ENCODE assay signal across 10 mouse cellular contexts in genomic region chr10:84172828-84173321, GRCm38 (mm10).
DNase-seq lines count a peak whose midpoint lies in the region; ATAC-seq lines count a peak whose summit lies in the region.
"Had no signal": no experiment of that assay in that cellular context is flagged by ENCODE, and none has a peak within 500 bp of the region (broad histone marks: within the 10 kb centered on the region; RNA-seq: fewer than 3 reads in every experiment).

No protein-coding gene starts in this region.

- WGBS in heart, embryonic 10.5 days, result 60% methylated on average over 4 of the region's 4 CpGs

- H3K27me3 ChIP-seq in heart, embryonic 10.5 days (ENCODE audit: insufficient read depth, poor library complexity, severe bottlenecking), result no peaks in the 10 kb centered on the region
- H3K27me3 ChIP-seq: embryonic facial prominence, embryonic 12.5 days; megakaryocyte, embryonic 14.5 days had no signal

- H3K4me3 ChIP-seq in heart, embryonic 10.5 days, result no peak overlapping the region
- H3K4me3 ChIP-seq: embryonic facial prominence, embryonic 12.5 days; megakaryocyte, embryonic 14.5 days had no signal

- H3K27ac ChIP-seq in heart, embryonic 10.5 days, result no peak overlapping the region
- H3K27ac ChIP-seq: embryonic facial prominence, embryonic 12.5 days had no signal

- ATAC-seq in erythroid progenitor cell, adult 5-6 weeks (replicated peaks; ENCODE audit: low FRiP score, poor library complexity, severe bottlenecking), result no peak

- H3K4me1 ChIP-seq in heart, embryonic 10.5 days, result no peaks in the 10 kb centered on the region
- H3K4me1 ChIP-seq: megakaryocyte, embryonic 14.5 days had no signal

- intact Hi-C loops in left cerebral cortex, postnatal 10 days (cut with DNase I), result no loop called here

- H3K9me3 ChIP-seq in heart, embryonic 10.5 days, result no peaks in the 10 kb centered on the region
- H3K9me3 ChIP-seq: embryonic facial prominence, embryonic 12.5 days; megakaryocyte, embryonic 14.5 days had no signal

- DNase-seq in heart, adult 11 months, result peak; percentile 98
- no peak for DNase-seq in heart, embryonic 10.5 days (ENCODE audit: low spot score)
- peak; percentile 6 for DNase-seq in adrenal gland, postnatal 25 days
- peak; percentile 37 for DNase-seq in gastrocnemius, postnatal 10 days
- DNase-seq in left cerebral cortex, postnatal 10 days (ENCODE audit: extremely low spot score in 1 of 2, low spot score in 2 of 2), result peak; percentile 41 to 56
- DNase-seq in right cerebral cortex, postnatal 10 days (ENCODE audit: low spot score in 2 of 2), result peak; percentile 55 to 85
- no peak for DNase-seq in cerebellum, adult 9-10 months

- H3K36me3 ChIP-seq in heart, embryonic 10.5 days, result no peaks in the 10 kb centered on the region
- H3K36me3 ChIP-seq: embryonic facial prominence, embryonic 12.5 days had no signal

Comparison
In these comparisons a context has a peak if more than half of its experiments do, and no peak if none do; other contexts are left out.
1. DNase-seq: peak in heart, adult 11 months (single experiment), adrenal gland, postnatal 25 days (single experiment), gastrocnemius, postnatal 10 days (single experiment), left cerebral cortex, postnatal 10 days (2 of 2) and right cerebral cortex, postnatal 10 days (2 of 2); none in heart, embryonic 10.5 days (single experiment) and cerebellum, adult 9-10 months (single experiment).